Mouse (Mus musculus): ENCODE measurements around the gene Gm36210. TPM values are rescaled to one million over a fixed set of nuclear protein-coding genes. Genes with fewer than 3 reads are reported as not detected.

Gm36210 gene
- polyA plus RNA-seq, 2 experiments = 0.02 TPM; not detected in 1

GRCm38 (mm10) chr7:4901171-4901570 is 5.1 kb downstream of the Gm36210 start:
- Histone ChIP-seq H3K27me3 (ENCODE audit: control insufficient read depth, insufficient read depth, low read length) (no peaks in the 10 kb centered on the region), H3K4me3 (ENCODE audit: insufficient read depth in 1 of 2, low read depth in 2 of 2, low read length in 2 of 2) (no peak overlapping the region), H3K27ac (no peak overlapping the region), H3K9ac (replicated peaks) (no peak overlapping the region), H3K4me1 (replicated peaks; ENCODE audit: control insufficient read depth in 2 of 2, insufficient read depth in 2 of 2, low read length in 1 of 2) (peaks cover 10 to 15% of the 10 kb centered on the region in 2 experiments), H3K9me3 (ENCODE audit: control insufficient read depth, low read length) (no peaks in the 10 kb centered on the region), H3K36me3 (replicated peaks; ENCODE audit: control insufficient read depth, insufficient read depth, low read depth) (no peaks in the 10 kb centered on the region), H3K4me2 (ENCODE audit: low read depth) (peak overlapping the region; percentile 79; the same call in 1 of the 2 replicates)
- no peak for DNase-seq (ENCODE audit: low read depth in 3 of 3, low spot score in 3 of 3)
- 63% methylated on average over 8 of the region's 8 CpGs for WGBS (ENCODE audit: insufficient replicate concordance)
- TF ChIP-seq EP300 (IDR thresholded peaks at IDR 0.05; ENCODE audit: low read depth) (no peak), CTCF (IDR thresholded peaks at IDR 0.05; ENCODE audit: low read depth) (peak; percentile 91)
- ATAC-seq (ENCODE audit: insufficient read depth) = peak; percentile 36; the same call in 1 of the 2 replicates

DNA sequence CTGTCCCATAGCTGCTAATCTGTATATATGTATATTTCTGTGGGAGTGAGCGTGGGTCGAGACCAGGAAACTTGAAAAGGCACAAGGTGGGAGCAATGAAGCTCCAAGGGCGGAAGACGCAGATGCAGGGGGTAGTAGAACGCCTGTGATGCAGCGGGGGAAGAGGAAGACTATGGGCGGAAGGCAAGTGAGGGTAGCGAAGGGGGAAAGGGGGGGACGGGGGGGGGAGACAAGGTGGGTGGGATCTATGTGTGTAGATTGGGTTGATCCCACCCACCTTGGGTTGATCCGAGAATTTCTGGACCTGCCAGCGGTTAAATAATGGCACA is 5.8 kb downstream of the Gm36210 start:
- no peaks in the 10 kb centered on the region for H3K9me3 ChIP-seq (ENCODE audit: control insufficient read depth, low read length)
- peak overlapping the region; percentile 48 to 52; a peak in 3 of 4 replicates for H3K4me3 ChIP-seq (ENCODE audit: insufficient read depth in 1 of 2, low read depth in 2 of 2, low read length in 2 of 2)
- 19% methylated on average over 11 of the region's 11 CpGs for WGBS (ENCODE audit: insufficient replicate concordance)
- H3K4me1 ChIP-seq (replicated peaks; ENCODE audit: control insufficient read depth in 2 of 2, insufficient read depth in 2 of 2, low read length in 1 of 2) = peaks cover 10 to 15% of the 10 kb centered on the region in 2 experiments
- ATAC-seq (ENCODE audit: insufficient read depth) (peak; percentile 40), DNase-seq (ENCODE audit: low read depth in 3 of 3, low spot score in 3 of 3) (no peak)
- no peaks in the 10 kb centered on the region for H3K36me3 ChIP-seq (replicated peaks; ENCODE audit: control insufficient read depth, insufficient read depth, low read depth)
- no peak for TF ChIP-seq EP300 (IDR thresholded peaks at IDR 0.05; ENCODE audit: low read depth)
- no peak for TF ChIP-seq CTCF (IDR thresholded peaks at IDR 0.05; ENCODE audit: low read depth)
- peak overlapping the region; percentile 64 for H3K27ac ChIP-seq
- H3K27me3 ChIP-seq (ENCODE audit: control insufficient read depth, insufficient read depth, low read length) = no peaks in the 10 kb centered on the region
- H3K9ac ChIP-seq (replicated peaks) = peak overlapping the region; percentile 44
- H3K4me2 ChIP-seq (ENCODE audit: low read depth) = peak overlapping the region; percentile 79

GRCm38 (mm10) chr7:4899649-4900522 is 6.4 kb downstream of the Gm36210 start:
- WGBS (ENCODE audit: insufficient replicate concordance) = 4% methylated on average over 19 of the region's 19 CpGs
- Histone ChIP-seq H3K4me1 (replicated peaks; ENCODE audit: control insufficient read depth in 2 of 2, insufficient read depth in 2 of 2, low read length in 1 of 2) (peaks cover 10 to 15% of the 10 kb centered on the region in 2 experiments), H3K9me3 (ENCODE audit: control insufficient read depth, low read length) (no peaks in the 10 kb centered on the region), H3K4me2 (ENCODE audit: low read depth) (peak overlapping the region; percentile 79), H3K36me3 (replicated peaks; ENCODE audit: control insufficient read depth, insufficient read depth, low read depth) (no peaks in the 10 kb centered on the region), H3K27me3 (ENCODE audit: control insufficient read depth, insufficient read depth, low read length) (no peaks in the 10 kb centered on the region), H3K4me3 (ENCODE audit: insufficient read depth in 1 of 2, low read depth in 2 of 2, low read length in 2 of 2) (peak overlapping the region; percentile 48 to 52), H3K27ac (peak overlapping the region; percentile 64), H3K9ac (replicated peaks) (peak overlapping the region; percentile 56)
- peak in 1 of 3 experiments; percentile 51 for DNase-seq (ENCODE audit: low read depth in 3 of 3, low spot score in 3 of 3)
- TF ChIP-seq EP300 (IDR thresholded peaks at IDR 0.05; ENCODE audit: low read depth) = no peak
- TF ChIP-seq CTCF (IDR thresholded peaks at IDR 0.05; ENCODE audit: low read depth) = no peak
- ATAC-seq (ENCODE audit: insufficient read depth) = peak; percentile 79

DNA sequence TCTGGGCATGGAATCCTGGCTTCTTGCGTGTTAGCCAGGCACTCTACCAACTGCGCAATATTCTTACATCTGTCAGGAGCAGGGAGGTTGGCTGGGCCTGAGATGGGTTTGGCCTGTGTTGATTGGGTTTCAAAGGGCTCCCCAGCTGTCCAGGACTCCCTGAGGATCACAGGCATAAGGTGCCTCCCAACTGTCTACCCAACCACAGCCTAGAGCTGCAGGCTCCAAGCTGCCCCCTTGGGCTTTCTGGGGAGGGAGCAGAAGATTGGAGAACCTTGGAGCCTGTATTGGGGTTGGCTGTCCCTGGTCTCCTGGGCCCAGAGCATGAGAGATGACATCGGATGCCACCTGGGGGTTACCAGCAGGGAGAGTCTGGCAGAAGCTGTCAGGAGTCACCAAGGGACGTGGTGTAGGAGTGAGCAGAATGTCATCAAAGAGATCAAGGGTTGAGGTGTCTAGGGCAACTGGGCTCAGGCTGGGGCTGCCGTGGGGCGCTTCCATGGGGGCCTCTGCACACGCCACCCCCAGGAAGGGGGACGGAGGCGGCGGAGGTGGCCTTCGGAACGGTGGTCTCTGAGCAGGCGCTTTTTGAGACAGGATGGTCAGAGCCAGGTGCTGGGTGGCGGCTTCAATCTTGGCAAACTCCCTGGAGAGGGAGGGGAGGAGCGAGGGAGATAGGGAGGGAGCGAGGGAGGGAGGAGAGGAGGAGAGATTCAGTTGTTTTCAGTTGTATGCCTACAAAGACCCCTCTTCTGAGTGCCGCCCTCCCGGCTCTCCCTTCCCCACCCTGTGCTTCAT is 7.3 kb downstream of the Gm36210 start:
- TF ChIP-seq CTCF (IDR thresholded peaks at IDR 0.05; ENCODE audit: low read depth) (no peak), EP300 (IDR thresholded peaks at IDR 0.05; ENCODE audit: low read depth) (no peak)
- peak overlapping the region; percentile 56 for H3K9ac ChIP-seq (replicated peaks)
- H3K4me3 ChIP-seq (ENCODE audit: insufficient read depth in 1 of 2, low read depth in 2 of 2, low read length in 2 of 2) = peak overlapping the region; percentile 48 to 52
- no peak overlapping the region for H3K27ac ChIP-seq
- H3K27me3 ChIP-seq (ENCODE audit: control insufficient read depth, insufficient read depth, low read length) = no peaks in the 10 kb centered on the region
- no peaks in the 10 kb centered on the region for H3K9me3 ChIP-seq (ENCODE audit: control insufficient read depth, low read length)
- peaks cover 10 to 15% of the 10 kb centered on the region in 2 experiments for H3K4me1 ChIP-seq (replicated peaks; ENCODE audit: control insufficient read depth in 2 of 2, insufficient read depth in 2 of 2, low read length in 1 of 2)
- WGBS (ENCODE audit: insufficient replicate concordance) = 25% methylated on average over 18 of the region's 18 CpGs
- no peaks in the 10 kb centered on the region for H3K36me3 ChIP-seq (replicated peaks; ENCODE audit: control insufficient read depth, insufficient read depth, low read depth)
- ATAC-seq (ENCODE audit: insufficient read depth) (peak; percentile 49; the same call in 1 of the 2 replicates), DNase-seq (ENCODE audit: low read depth in 3 of 3, low spot score in 3 of 3) (no peak)
- H3K4me2 ChIP-seq (ENCODE audit: low read depth) = peak overlapping the region; percentile 79

GRCm38 (mm10) chr7:4895186-4895585 is 11.1 kb downstream of the Gm36210 start:
- no peak for ATAC-seq (ENCODE audit: insufficient read depth)
- WGBS (ENCODE audit: insufficient replicate concordance) = 66% methylated on average over 10 of the region's 11 CpGs
- DNase-seq (ENCODE audit: low read depth in 3 of 3, low spot score in 3 of 3) = no peak
- Histone ChIP-seq H3K27ac (no peak overlapping the region), H3K9ac (replicated peaks) (no peak overlapping the region), H3K36me3 (replicated peaks; ENCODE audit: control insufficient read depth, insufficient read depth, low read depth) (no peaks in the 10 kb centered on the region), H3K4me2 (ENCODE audit: low read depth) (no peak overlapping the region), H3K4me3 (ENCODE audit: insufficient read depth in 1 of 2, low read depth in 2 of 2, low read length in 2 of 2) (no peak overlapping the region), H3K27me3 (ENCODE audit: control insufficient read depth, insufficient read depth, low read length) (no peaks in the 10 kb centered on the region), H3K9me3 (ENCODE audit: control insufficient read depth, low read length) (no peaks in the 10 kb centered on the region), H3K4me1 (replicated peaks; ENCODE audit: control insufficient read depth in 2 of 2, insufficient read depth in 2 of 2, low read length in 1 of 2) (peaks cover 10 to 12% of the 10 kb centered on the region in 2 experiments)
- TF ChIP-seq CTCF (IDR thresholded peaks at IDR 0.05; ENCODE audit: low read depth) (no peak), EP300 (IDR thresholded peaks at IDR 0.05; ENCODE audit: low read depth) (no peak)

All from liver, embryonic 14.5 days (tissue).